ENCODE assay signal across 26 mouse cellular contexts in genomic region chr15:95481585-95481984, GRCm38 (mm10). TPM values are rescaled to one million over a fixed set of nuclear protein-coding genes. Genes with fewer than 3 reads are reported as not detected.
"Had no signal": no experiment of that assay in that cellular context is flagged by ENCODE, and none has a peak within 500 bp of the region (broad histone marks: within the 10 kb centered on the region; RNA-seq: fewer than 3 reads in every experiment).

No protein-coding gene starts in this region.

- H3K27ac ChIP-seq: heart, adult 2 months; heart, embryonic 13.5 days; heart, embryonic 15.5 days; hindbrain, embryonic 13.5 days; hindbrain, embryonic 15.5 days; hindbrain, postnatal 0 days; intestine, embryonic 15.5 days; kidney, postnatal 0 days; limb, embryonic 13.5 days; limb, embryonic 15.5 days; liver, embryonic 12.5 days; liver, embryonic 14.5 days had no signal

- H3K4me3 ChIP-seq: heart, adult 2 months; heart, embryonic 13.5 days; heart, embryonic 15.5 days; hindbrain, embryonic 13.5 days; hindbrain, embryonic 15.5 days; intestine, embryonic 15.5 days; limb, embryonic 13.5 days; limb, embryonic 15.5 days; liver, embryonic 12.5 days had no signal

- H3K4me2 ChIP-seq: heart, embryonic 11.5 days; heart, embryonic 13.5 days; heart, embryonic 15.5 days; hindbrain, embryonic 13.5 days; hindbrain, embryonic 15.5 days; intestine, embryonic 15.5 days; limb, embryonic 13.5 days; limb, embryonic 15.5 days; liver, embryonic 12.5 days had no signal

- DNase-seq: forebrain, postnatal 0 days; gastrocnemius, postnatal 14 days; gastrocnemius, postnatal 36 days; heart, adult 11 months; heart, adult 2 months; heart, postnatal 14 days; heart, postnatal 36 days; kidney, adult 11 months; kidney, adult 8-10 months; kidney, postnatal 25 days; left cerebral cortex, postnatal 4 days had no signal

- H3K27me3 ChIP-seq: heart, embryonic 13.5 days; heart, embryonic 15.5 days; hindbrain, embryonic 13.5 days; hindbrain, embryonic 15.5 days; intestine, embryonic 15.5 days; limb, embryonic 13.5 days; limb, embryonic 15.5 days; liver, embryonic 12.5 days had no signal

- H3K9me3 ChIP-seq: heart, embryonic 13.5 days; heart, embryonic 15.5 days; hindbrain, embryonic 13.5 days; hindbrain, embryonic 15.5 days; intestine, embryonic 15.5 days; limb, embryonic 13.5 days; limb, embryonic 15.5 days; liver, embryonic 12.5 days had no signal

- H3K9ac ChIP-seq: forebrain, postnatal 0 days; heart, embryonic 13.5 days; heart, embryonic 15.5 days; hindbrain, embryonic 13.5 days; hindbrain, embryonic 15.5 days; intestine, embryonic 15.5 days; limb, embryonic 13.5 days; limb, embryonic 15.5 days; liver, embryonic 12.5 days; liver, embryonic 14.5 days had no signal

- H3K4me1 ChIP-seq: heart, embryonic 13.5 days; heart, embryonic 15.5 days; intestine, embryonic 15.5 days; limb, embryonic 13.5 days; limb, embryonic 15.5 days; liver, embryonic 12.5 days had no signal

- H3K36me3 ChIP-seq: heart, embryonic 13.5 days; heart, embryonic 15.5 days; hindbrain, embryonic 13.5 days; hindbrain, embryonic 15.5 days; intestine, embryonic 15.5 days; limb, embryonic 13.5 days; limb, embryonic 15.5 days; liver, embryonic 12.5 days had no signal

- ATAC-seq: forebrain, postnatal 0 days; hindbrain, postnatal 0 days; intestine, embryonic 15.5 days; liver, embryonic 12.5 days had no signal

RNA-seq across cellular contexts. Expression of gene Nell2, which starts 46.8 kb away (rescaled TPM):
- total RNA-seq: hematopoietic stem cell, adult 5-6 weeks; liver, adult 2 months had no signal
- polyA plus RNA-seq: heart, postnatal 0 days; liver, adult 2 months had no signal
